Mouse (Mus musculus): Measurements from ENCODE around the gene Fbxo5. TPM values are rescaled to one million over a fixed set of nuclear protein-coding genes. Genes with fewer than 3 reads are reported as not detected.
A peak's percentile ranks its signal among the peaks of the same experiment; 100 is the strongest.

Fbxo5 gene
- polyA plus RNA-seq, 1 experiment, result 1.4 TPM

GRCm38 (mm10) chr10:5815968-5816367, 10.6 kb upstream of the Fbxo5 start:
- Histone ChIP-seq H3K27ac (ENCODE audit: insufficient read depth, low read length) (no peak overlapping the region), H3K4me1 (ENCODE audit: control insufficient read depth, insufficient read depth, low read length) (no peaks in the 10 kb centered on the region), H3K4me3 (ENCODE audit: insufficient read depth, low read length) (no peak overlapping the region)
- TF ChIP-seq CTCF (IDR thresholded peaks at IDR 0.05; ENCODE audit: extremely low read depth, insufficient read depth, low read length) (no peak), POLR2A (IDR thresholded peaks at IDR 0.05; ENCODE audit: extremely low read depth, insufficient read depth, low read length) (no peak)

GRCm38 (mm10) chr10:5813724-5814123, 8.3 kb upstream of the Fbxo5 start:
- Histone ChIP-seq H3K4me3 (ENCODE audit: insufficient read depth, low read length) (no peak overlapping the region), H3K4me1 (ENCODE audit: control insufficient read depth, insufficient read depth, low read length) (no peaks in the 10 kb centered on the region), H3K27ac (ENCODE audit: insufficient read depth, low read length) (no peak overlapping the region)
- TF ChIP-seq POLR2A (IDR thresholded peaks at IDR 0.05; ENCODE audit: extremely low read depth, insufficient read depth, low read length), result no peak
- no peak for TF ChIP-seq CTCF (IDR thresholded peaks at IDR 0.05; ENCODE audit: extremely low read depth, insufficient read depth, low read length)

GRCm38 (mm10) chr10:5807683-5808082, 2.3 kb upstream of the Fbxo5 start:
- no peak for TF ChIP-seq POLR2A (IDR thresholded peaks at IDR 0.05; ENCODE audit: extremely low read depth, insufficient read depth, low read length)
- no peak overlapping the region for H3K4me3 ChIP-seq (ENCODE audit: insufficient read depth, low read length)
- H3K4me1 ChIP-seq (ENCODE audit: control insufficient read depth, insufficient read depth, low read length), result no peaks in the 10 kb centered on the region; the same call in 1 of the 2 replicates
- H3K27ac ChIP-seq (ENCODE audit: insufficient read depth, low read length), result no peak overlapping the region

- no peak for TF ChIP-seq CTCF (IDR thresholded peaks at IDR 0.05; ENCODE audit: extremely low read depth, insufficient read depth, low read length)
- H3K4me1 ChIP-seq (ENCODE audit: control insufficient read depth, insufficient read depth, low read length), result no peaks in the 10 kb centered on the region; the same call in 1 of the 2 replicates
- H3K4me3 ChIP-seq (ENCODE audit: insufficient read depth, low read length), result no peak overlapping the region
- no peak overlapping the region for H3K27ac ChIP-seq (ENCODE audit: insufficient read depth, low read length)
These were observed 1.6 kb upstream of the Fbxo5 start for GRCm38 (mm10) chr10:5806996-5807395.

GRCm38 (mm10) chr10:5806416-5806815, 1.0 kb upstream of the Fbxo5 start:
- peak overlapping the region; percentile 55 for H3K4me3 ChIP-seq (ENCODE audit: insufficient read depth, low read length)
- no peak for TF ChIP-seq CTCF (IDR thresholded peaks at IDR 0.05; ENCODE audit: extremely low read depth, insufficient read depth, low read length)
- TF ChIP-seq POLR2A (IDR thresholded peaks at IDR 0.05; ENCODE audit: extremely low read depth, insufficient read depth, low read length), result no peak
- H3K27ac ChIP-seq (ENCODE audit: insufficient read depth, low read length), result peak overlapping the region; percentile 30
- H3K4me1 ChIP-seq (ENCODE audit: control insufficient read depth, insufficient read depth, low read length), result no peaks in the 10 kb centered on the region; the same call in 1 of the 2 replicates

- TF ChIP-seq POLR2A (IDR thresholded peaks at IDR 0.05; ENCODE audit: extremely low read depth, insufficient read depth, low read length), result 0 out of 2 replicates have a peak, but pooled peaks have one; percentile 37
- TF ChIP-seq CTCF (IDR thresholded peaks at IDR 0.05; ENCODE audit: extremely low read depth, insufficient read depth, low read length), result no peak
- peak overlapping the region; percentile 51 for H3K27ac ChIP-seq (ENCODE audit: insufficient read depth, low read length)
- peak overlapping the region; percentile 55 for H3K4me3 ChIP-seq (ENCODE audit: insufficient read depth, low read length)
- no peaks in the 10 kb centered on the region; the same call in 1 of the 2 replicates for H3K4me1 ChIP-seq (ENCODE audit: control insufficient read depth, insufficient read depth, low read length)
These were observed 419 bp upstream of the Fbxo5 start for GRCm38 (mm10) chr10:5805731-5806307.

GRCm38 (mm10) chr10:5804691-5805156, 676 bp downstream of the Fbxo5 start:
- Histone ChIP-seq H3K4me1 (ENCODE audit: control insufficient read depth, insufficient read depth, low read length) (no peaks in the 10 kb centered on the region; the same call in 1 of the 2 replicates), H3K27ac (ENCODE audit: insufficient read depth, low read length) (no peak overlapping the region), H3K4me3 (ENCODE audit: insufficient read depth, low read length) (peak overlapping the region; percentile 55; the same call in 1 of the 2 replicates)
- no peak for TF ChIP-seq CTCF (IDR thresholded peaks at IDR 0.05; ENCODE audit: extremely low read depth, insufficient read depth, low read length)
- TF ChIP-seq POLR2A (IDR thresholded peaks at IDR 0.05; ENCODE audit: extremely low read depth, insufficient read depth, low read length), result no peak

GRCm38 (mm10) chr10:5803739-5804138, 1.7 kb downstream of the Fbxo5 start:
- Histone ChIP-seq H3K4me3 (ENCODE audit: insufficient read depth, low read length) (no peak overlapping the region), H3K27ac (ENCODE audit: insufficient read depth, low read length) (no peak overlapping the region), H3K4me1 (ENCODE audit: control insufficient read depth, insufficient read depth, low read length) (no peaks in the 10 kb centered on the region; the same call in 1 of the 2 replicates)
- TF ChIP-seq POLR2A (IDR thresholded peaks at IDR 0.05; ENCODE audit: extremely low read depth, insufficient read depth, low read length), result no peak
- TF ChIP-seq CTCF (IDR thresholded peaks at IDR 0.05; ENCODE audit: extremely low read depth, insufficient read depth, low read length), result no peak

GRCm38 (mm10) chr10:5802866-5803265, 2.5 kb downstream of the Fbxo5 start:
- Histone ChIP-seq H3K4me3 (ENCODE audit: insufficient read depth, low read length) (no peak overlapping the region), H3K4me1 (ENCODE audit: control insufficient read depth, insufficient read depth, low read length) (no peaks in the 10 kb centered on the region; the same call in 1 of the 2 replicates), H3K27ac (ENCODE audit: insufficient read depth, low read length) (no peak overlapping the region)
- no peak for TF ChIP-seq POLR2A (IDR thresholded peaks at IDR 0.05; ENCODE audit: extremely low read depth, insufficient read depth, low read length)
- no peak for TF ChIP-seq CTCF (IDR thresholded peaks at IDR 0.05; ENCODE audit: extremely low read depth, insufficient read depth, low read length)

- no peak for TF ChIP-seq CTCF (IDR thresholded peaks at IDR 0.05; ENCODE audit: extremely low read depth, insufficient read depth, low read length)
- TF ChIP-seq POLR2A (IDR thresholded peaks at IDR 0.05; ENCODE audit: extremely low read depth, insufficient read depth, low read length), result no peak
- Histone ChIP-seq H3K27ac (ENCODE audit: insufficient read depth, low read length) (no peak overlapping the region), H3K4me1 (ENCODE audit: control insufficient read depth, insufficient read depth, low read length) (no peaks in the 10 kb centered on the region; the same call in 1 of the 2 replicates), H3K4me3 (ENCODE audit: insufficient read depth, low read length) (no peak overlapping the region)
These were observed 4.9 kb downstream of the Fbxo5 start for GRCm38 (mm10) chr10:5800490-5800889.

Measured in cortical plate, adult 2 months (tissue).